Mouse (Mus musculus) left cerebral cortex, adult 8-10 months (tissue): ENCODE data around the gene Syt6. TPM values are rescaled to one million over a fixed set of nuclear protein-coding genes. Genes with fewer than 3 reads are reported as not detected.
"Not testable (repeated sequence)": the region's sequence is repeated elsewhere in the genome, so short reads cannot be mapped to it uniquely, and the experiment has no call there.

Experiments
- DNase-seq, 2 experiments: peaks; one replicate each; pipeline ENCODE4 v3.0.0; 2022; ENCODE audit warnings: low spot score in 2 of 2
- total RNA-seq, 4 experiments: library from RNA; stranded (reverse); gene quantifications; 2 replicates each; pipeline ENCODE4 v1.2.4; 2022

Syt6 gene
- total RNA-seq, 4 experiments from 2014 or later: 25.7 to 35.4 (median 32.3) TPM

- DNase-seq: peak in 1 of 2 experiments; percentile 84
These were observed 26.0 kb downstream of the Syt6 start for GRCm38 (mm10) chr3:103601011-103601410.

GRCm38 (mm10) chr3:103601561-103601960 lies 26.5 kb downstream of the Syt6 start:
- DNase-seq: no peak

- peak in 1 of 2 experiments; percentile 30 for DNase-seq
These were observed 31.1 kb downstream of the Syt6 start for GRCm38 (mm10) chr3:103606045-103606597.

GRCm38 (mm10) chr3:103606660-103607595 lies 31.9 kb downstream of the Syt6 start:
- DNase-seq: no peak

- DNase-seq: no peak
These were observed 35.2 kb downstream of the Syt6 start for GRCm38 (mm10) chr3:103610231-103610630.

- peak in 1 of 2 experiments; percentile 60 for DNase-seq
These were observed 37.8 kb downstream of the Syt6 start for GRCm38 (mm10) chr3:103612636-103613355.

- DNase-seq: no peak
These were observed 40.6 kb downstream of the Syt6 start for GRCm38 (mm10) chr3:103615621-103616020.

GRCm38 (mm10) chr3:103616981-103617380 lies 42.0 kb downstream of the Syt6 start:
- DNase-seq: no peak

- no peak for DNase-seq
These were observed 45.1 kb downstream of the Syt6 start for GRCm38 (mm10) chr3:103620101-103620500.

- DNase-seq: no peak
These were observed 49.0 kb downstream of the Syt6 start for GRCm38 (mm10) chr3:103623893-103624470.

GRCm38 (mm10) chr3:103624591-103625051 lies 49.6 kb downstream of the Syt6 start:
- no peak for DNase-seq

GRCm38 (mm10) chr3:103625169-103625568 lies 50.1 kb downstream of the Syt6 start:
- no peak for DNase-seq

- DNase-seq: no peak
These were observed 51.5 kb downstream of the Syt6 start for GRCm38 (mm10) chr3:103626481-103626880.

- DNase-seq: no peak
These were observed 52.6 kb downstream of the Syt6 start for GRCm38 (mm10) chr3:103627661-103628060.

GRCm38 (mm10) chr3:103633124-103633523 lies 58.1 kb downstream of the Syt6 start:
- no peak for DNase-seq

GRCm38 (mm10) chr3:103633831-103634230 lies 58.8 kb downstream of the Syt6 start:
- DNase-seq: no peak

- no peak for DNase-seq
These were observed 59.2 kb downstream of the Syt6 start for GRCm38 (mm10) chr3:103634256-103634655.

GRCm38 (mm10) chr3:103637641-103638040 lies 62.6 kb downstream of the Syt6 start:
- no peak for DNase-seq

GRCm38 (mm10) chr3:103640226-103640803 lies 65.3 kb downstream of the Syt6 start:
- DNase-seq: no peak

- DNase-seq: no peak
These were observed 66.3 kb downstream of the Syt6 start for GRCm38 (mm10) chr3:103641301-103641700.

- not testable (repeated sequence) for DNase-seq
These were observed 70.9 kb downstream of the Syt6 start, which contains the start of gene Atg4a-ps for GRCm38 (mm10) chr3:103645968-103646367. Atg4a-ps (minus strand) TSS chr3:103646068.
